Mouse (Mus musculus): ENCODE measurements around the gene Ccdc51.

Gene Ccdc51

DNA sequence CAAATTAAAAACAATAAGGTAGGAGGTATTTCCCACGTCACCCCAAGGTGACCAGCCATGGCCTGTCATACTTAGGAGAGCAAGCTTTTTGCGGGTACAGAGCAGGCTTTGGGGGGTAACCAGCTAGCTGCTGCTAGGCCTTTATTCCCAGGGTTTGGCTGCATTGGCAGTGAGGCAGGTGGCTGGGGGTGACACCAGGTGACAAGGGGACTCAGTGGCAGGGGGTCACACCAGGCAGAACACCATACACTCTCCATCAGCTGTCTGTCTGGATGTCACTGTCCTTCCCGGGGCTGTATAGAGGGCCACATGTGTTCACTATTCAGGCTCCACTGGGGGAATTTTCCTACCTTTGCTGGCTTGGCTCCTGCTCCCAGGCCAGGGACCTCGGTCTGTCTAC, 25.4 kb upstream of the Ccdc51 start:
- DNase-seq (ENCODE audit: low spot score in 2 of 2): no peak

DNA sequence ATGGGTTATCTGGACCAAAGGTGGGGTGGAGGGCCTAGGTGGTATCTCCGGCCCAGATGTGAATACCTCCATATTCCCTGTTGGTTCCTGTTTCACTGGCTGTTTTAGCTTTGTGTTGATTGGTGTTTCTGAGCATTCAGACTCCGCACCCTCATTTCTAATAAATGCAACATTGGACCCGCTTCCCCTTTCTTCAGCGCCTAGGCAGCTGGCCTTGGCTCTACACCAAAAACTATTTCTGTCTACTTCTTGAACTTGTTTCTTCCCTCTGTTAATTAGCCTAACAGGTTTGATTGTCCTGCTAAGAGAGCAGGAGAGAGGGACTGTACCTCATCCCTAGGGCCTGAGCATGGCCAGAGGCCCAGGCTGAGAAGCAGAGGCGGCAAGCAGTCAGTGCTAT, 24.8 kb upstream of the Ccdc51 start:
- DNase-seq (ENCODE audit: low spot score in 2 of 2): no peak

DNA sequence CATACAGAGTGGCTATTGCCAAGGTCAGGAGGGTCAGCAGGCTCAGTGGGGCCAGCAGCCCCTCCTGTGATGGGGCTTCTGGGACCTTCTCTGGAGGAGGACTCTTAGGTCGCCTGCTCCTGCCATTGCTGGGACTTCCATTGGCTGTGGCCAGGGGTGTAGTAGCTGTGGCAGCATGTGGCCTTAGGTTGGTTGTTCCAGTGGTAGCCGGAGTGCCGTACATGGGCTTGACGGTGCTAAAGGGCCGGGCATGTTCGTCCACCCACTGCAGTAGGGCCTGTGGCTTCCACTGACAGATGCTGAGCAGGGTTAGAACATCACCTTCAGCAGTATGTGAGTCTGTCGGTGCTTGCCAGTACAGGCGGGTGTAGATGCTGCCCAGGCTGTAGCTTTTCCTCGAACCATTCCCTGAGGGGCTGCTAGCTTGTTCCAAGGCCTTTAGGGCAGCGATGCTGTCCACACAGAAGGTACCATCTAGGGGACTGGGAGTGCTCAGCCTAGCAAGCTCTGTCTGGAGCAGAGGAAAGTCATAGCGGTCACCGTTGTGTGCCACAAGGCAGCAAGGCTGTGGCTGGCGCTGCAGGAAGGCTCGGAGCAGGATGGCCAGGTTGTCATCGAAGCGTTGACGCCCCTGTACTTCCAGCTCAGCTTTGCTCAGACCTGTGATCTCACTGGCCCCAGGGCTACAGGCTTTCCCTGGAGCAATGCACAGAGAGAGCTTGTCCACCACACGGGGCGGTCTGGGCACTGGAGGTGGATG, 24.1 kb upstream of the Ccdc51 start:
- DNase-seq (ENCODE audit: low spot score in 2 of 2): no peak

DNA sequence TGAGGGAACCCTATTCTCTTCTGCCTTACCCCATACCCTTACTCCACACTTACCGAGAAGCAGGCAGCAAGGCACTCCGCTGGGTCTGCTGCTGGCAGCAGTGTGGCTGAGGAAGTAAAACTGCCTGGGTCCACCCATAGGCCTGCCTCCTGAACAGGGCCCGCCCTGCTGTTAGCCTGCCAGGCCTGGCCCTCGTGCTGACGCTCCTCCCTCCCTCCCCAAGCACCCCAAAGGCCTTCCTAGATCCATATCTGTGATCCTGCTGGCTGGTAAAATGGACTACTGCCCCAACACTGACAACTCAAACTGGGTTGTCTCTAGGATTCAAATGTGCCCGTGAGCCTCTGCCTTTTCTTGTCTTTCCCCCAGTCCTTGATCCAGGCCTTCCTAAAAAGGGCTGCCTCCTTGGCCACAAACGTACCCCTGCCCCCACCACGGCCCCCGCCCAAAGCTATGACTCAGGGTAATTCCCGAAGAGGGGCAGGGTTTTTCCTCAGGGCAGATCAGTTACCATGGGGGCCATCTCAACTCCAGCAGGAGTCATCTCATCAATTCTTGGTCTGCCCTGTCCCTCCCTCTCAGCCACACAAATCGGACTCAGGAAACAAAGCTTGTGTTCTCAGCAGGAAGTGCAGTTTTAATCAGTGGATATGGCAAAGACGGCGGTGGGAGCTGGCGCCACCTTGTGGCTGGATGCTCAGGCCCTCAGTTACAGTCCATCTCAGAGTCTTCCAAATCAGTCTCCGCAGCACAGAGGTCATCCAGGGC, 23.0 kb upstream of the Ccdc51 start, which contains the start of gene Trex1:
Trex1 (minus strand) TSS at position 599 of the 768 bp plus-strand sequence.
- DNase-seq (ENCODE audit: low spot score in 2 of 2): peak; percentile 77 to 85

DNA sequence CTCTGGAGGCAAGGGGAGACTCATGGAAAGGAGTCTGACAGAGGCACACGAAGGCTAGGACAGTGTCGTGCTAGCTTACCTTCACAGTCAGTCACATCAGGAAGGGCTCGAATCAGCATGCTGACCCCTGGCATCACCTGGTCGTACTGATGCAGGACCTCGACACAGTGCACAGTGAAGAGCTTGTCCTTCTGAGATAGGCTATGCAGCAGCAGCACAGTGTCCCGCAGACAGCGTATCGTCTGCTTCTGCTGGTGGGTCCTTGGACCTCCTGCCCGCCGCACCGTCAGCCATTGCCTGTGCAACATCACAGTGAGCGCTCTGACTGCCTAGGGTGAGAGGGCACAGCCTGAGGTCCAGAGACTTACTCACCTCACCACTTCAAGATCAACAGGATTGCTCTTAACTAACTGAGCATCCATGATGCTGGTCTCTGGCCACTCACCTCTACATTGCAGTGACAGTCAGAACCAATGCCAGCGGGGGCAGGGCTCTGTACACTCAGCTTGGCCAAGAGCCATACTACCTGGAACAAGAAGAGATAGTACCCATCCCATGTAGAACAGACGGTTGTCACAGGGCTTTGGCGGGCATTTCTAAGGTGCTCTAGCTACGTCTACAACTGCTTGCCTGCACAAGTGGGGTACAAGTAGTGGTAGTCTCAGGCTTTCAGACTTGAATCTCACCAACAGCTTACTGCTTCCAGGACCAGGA, 22.0 kb upstream of the Ccdc51 start:
- DNase-seq (ENCODE audit: low spot score in 2 of 2): no peak

DNA sequence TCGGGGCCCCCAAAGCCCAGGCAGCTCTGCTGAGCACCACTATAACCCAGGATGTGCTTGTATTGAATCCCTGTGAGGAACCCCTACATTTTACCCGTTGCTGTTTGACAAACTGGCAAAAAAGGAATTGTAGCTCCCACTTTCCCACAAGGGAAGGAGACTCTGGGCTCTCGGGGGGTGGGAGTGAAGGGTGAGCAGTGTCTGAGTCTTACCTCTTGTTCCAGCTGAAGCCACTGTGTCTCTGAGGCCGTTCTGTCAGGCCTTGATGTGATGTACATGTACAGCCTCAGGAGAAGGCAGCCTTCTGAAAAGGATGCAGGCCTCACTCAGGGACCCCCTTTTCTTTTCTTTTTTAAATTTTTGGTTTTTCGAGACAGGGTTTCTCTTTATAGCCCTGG, 21.4 kb upstream of the Ccdc51 start:
- DNase-seq (ENCODE audit: low spot score in 2 of 2): no peak

GRCm38 (mm10) chr9:109068095-109068735, 14.1 kb upstream of the Ccdc51 start:
- DNase-seq (ENCODE audit: low spot score in 2 of 2): no peak

DNA sequence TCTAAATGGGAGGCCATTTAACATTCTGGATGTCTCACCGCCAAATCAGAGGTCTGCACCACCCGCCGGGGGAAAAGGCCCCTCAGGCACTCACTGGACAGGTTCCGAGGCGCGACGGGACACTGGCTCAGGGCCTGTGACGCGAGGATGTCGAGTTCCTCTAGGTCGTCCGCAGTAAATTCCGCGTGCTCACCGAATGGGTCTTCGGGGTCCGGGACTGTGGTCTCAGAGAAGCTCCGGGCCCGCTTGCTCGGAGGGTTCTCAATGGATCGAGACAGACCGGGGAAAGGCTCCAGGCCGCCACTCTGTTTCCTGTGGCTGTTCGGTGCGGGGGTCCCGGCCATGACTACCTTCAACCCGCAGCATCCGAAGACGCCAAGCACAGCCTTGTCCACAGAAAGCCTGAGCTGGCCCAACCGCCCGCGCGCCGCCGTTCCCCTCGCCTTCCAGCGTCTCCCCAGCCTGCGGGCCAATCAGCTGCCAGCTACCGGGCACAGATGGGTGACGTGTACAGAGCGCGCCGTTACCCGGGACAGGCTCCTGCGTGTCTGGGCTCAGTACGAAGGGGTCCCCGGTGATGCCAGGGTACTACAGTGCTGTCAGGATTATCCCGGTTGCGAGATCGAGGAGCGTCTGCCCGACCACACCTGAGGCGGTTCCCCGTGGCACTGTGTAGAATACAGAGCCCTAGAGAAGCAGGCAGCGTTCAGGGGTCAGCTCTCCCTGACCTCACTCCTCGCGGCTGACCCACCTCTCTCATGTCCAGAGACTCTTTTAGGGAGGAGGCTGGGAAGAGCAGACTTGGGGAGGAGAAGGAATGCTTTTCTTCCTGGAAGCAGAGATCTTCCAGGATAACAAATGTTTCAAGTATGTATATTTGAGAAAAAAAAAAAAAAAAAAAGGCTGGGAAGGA, 8.4 kb upstream of the Ccdc51 start, which contains the start of gene Atrip:
Atrip (minus strand) TSS at position 464 of the 913 bp plus-strand sequence.
- DNase-seq (ENCODE audit: low spot score in 2 of 2): peak; percentile 87 to 95

DNA sequence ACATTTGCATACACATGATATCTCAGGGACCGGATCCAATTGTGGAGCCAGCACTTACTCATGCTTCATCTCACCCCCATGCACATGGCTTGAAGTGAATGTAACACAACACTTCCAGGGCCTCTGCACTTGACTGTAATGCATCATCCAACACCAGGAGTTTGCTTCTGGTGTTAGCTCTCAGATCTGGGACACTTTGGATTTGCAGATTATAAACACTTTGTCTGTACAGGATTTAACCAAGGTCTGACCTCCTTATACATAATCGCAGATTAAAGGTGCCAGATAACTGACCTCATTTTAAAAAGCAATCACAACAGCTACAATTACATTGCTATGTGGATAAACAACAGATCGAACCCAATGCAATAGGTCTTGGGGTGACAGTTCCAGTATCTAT, 1.8 kb upstream of the Ccdc51 start:
- no peak for DNase-seq (ENCODE audit: low spot score in 2 of 2)

- DNase-seq (ENCODE audit: low spot score in 2 of 2): no peak
These were observed 557 bp upstream of the Ccdc51 start for GRCm38 (mm10) chr9:109081749-109082123.

- no peak for DNase-seq (ENCODE audit: low spot score in 2 of 2)
These were observed 2.6 kb downstream of the Ccdc51 start for GRCm38 (mm10) chr9:109084922-109085321.

GRCm38 (mm10) chr9:109087987-109088386, 5.7 kb downstream of the Ccdc51 start:
- DNase-seq (ENCODE audit: low spot score in 2 of 2): no peak

DNA sequence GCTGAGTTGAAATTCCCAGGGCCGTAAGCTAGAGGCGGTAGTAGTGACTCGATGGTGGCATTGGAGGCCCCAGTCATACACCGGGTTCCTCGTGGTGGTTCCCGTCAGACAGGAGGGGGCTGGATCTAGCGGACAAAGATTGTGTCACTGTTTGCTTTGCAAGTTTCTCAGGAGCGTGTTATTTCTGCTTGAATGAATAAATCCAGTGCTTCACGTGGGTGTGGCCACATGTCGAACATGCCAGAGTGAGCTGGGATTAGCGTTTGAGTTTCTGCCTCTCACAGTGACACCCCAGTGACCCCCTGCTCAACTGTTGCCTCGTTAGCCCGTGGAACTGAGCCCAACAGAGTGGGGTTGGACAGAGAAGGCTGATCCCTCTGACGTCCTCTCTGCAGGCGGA, 8.2 kb downstream of the Ccdc51 start:
- no peak for DNase-seq (ENCODE audit: low spot score in 2 of 2)

DNA sequence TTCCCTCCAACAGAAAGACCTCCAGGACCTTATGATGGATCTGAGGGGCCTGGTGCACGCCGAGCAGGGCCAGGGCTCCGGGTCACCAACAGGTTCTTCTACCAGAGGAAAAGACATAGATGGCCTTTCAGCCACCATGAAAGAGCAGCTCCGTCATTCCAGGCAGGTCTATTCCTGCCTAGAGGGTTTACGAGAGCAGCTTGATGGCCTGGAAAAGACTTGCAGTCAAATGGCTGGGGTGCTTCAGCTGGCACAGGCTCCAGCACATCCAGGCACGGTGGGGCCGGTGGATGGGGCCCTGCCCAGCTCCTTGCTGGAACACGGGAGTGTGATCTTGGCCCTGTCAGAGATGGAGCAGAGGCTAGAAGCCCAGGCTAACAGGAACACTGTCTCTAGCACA, 9.5 kb downstream of the Ccdc51 start:
- DNase-seq (ENCODE audit: low spot score in 2 of 2): no peak

GRCm38 (mm10) chr9:109092799-109093198, 10.5 kb downstream of the Ccdc51 start:
- DNase-seq (ENCODE audit: low spot score in 2 of 2): no peak

DNA sequence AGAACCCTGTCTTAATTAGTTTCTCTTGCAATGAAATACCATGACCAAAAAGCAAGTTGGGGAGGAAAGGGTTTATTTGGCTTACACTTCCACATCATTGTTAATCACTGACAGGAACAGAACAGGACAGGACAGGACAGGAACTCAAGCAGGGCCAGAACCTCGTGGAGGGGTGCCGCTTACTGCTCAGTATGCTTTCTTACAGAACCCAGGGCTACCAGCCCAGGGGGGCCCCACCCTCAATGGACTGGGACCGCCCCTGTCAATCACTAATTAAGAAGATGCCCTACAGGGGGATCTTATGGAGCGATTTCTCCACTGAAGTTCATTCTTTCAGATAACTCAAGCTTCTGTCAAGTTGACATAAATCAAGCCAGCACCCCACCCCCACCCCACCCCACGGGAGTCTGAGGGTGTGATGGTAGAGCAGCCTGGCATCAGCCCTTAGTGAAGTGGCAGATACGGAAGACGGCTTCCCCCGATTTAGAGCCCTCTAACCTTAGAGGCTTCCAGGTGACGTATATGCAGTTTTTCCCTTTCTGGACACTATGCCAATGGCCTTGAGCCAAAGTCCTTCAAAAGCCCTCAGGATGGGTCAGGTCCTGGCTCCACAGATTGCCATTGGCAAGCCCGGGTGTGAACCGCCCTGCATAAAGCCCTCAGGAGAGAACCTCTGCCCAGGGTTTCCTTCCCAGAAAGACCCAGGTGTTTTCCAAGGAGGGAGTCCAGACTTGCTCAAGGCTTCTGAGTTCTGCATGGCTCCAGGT, 11.7 kb downstream of the Ccdc51 start:
- DNase-seq (ENCODE audit: low spot score in 2 of 2): no peak

- DNase-seq (ENCODE audit: low spot score in 2 of 2): no peak
These were observed 12.4 kb downstream of the Ccdc51 start for GRCm38 (mm10) chr9:109094553-109095136.

DNA sequence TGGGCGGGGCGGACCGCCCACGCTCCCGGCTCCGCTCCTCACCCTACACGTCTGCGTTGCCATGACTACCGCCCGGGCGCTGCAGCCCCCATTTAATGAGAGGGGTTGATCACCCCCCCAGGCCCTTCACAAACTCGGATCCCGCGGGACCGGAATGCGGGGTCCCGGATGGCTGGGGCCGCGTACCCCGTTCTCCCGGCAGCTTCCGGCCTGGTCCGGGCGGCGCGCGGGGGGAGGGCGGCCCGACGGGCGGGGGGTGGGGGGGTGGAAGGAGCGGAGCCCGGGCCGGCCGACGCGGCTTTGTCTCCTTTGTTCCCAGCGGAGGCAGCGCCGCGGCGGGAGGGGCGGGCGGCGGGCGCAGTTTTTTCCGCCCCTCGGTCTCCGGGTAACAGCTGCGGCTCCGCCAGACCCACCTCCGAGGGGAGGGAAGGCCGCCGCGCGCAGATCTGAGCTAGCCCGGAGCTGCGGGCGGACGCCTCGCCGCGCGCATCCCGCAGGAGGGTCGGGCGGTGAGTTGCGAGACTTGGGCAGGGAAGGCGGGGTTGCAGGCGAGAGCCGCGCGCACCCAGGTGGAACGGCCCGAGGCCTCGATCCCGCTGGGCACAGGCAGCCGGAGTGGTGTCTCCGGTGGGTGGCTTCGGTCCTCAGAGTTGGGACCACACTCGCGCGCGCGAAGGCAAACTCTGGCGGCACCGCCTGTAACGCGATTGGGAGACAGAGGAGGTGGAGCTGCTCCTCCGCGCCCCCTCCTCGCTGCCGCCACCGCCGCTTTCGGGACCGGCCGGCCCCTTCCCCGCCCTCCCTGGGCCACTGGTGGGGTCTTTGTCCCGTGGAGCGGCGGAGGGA, 13.1 kb downstream of the Ccdc51 start, which contains the start of gene Plxnb1:
Plxnb1 (plus strand) TSS at position 253 of the 846 bp plus-strand sequence.
- DNase-seq (ENCODE audit: low spot score in 2 of 2): peak in 1 of 2 experiments; percentile 80

DNA sequence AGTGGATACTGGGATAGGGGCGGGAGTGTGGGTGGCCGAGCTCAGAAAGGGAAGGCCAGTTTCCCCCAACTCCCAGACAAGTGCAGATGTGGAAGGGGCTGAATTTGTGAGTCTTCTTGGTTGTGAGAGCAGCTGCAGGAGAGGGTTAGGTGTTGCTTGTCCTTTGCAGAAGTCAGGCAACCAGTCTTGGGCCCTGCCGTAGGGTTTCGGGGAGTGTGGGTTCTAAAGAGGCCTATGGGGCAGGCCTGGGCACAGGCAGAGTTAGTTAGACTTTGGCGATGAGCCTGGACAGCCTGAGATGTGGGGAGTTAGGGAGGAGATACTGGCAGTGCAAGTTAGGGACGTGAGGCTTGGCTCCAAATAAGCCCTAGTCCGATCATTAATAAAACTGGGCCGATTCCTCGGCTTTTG, 14.0 kb downstream of the Ccdc51 start:
- DNase-seq (ENCODE audit: low spot score in 2 of 2): no peak

Measured in frontal cortex, postnatal 10 days (tissue).